Mouse (Mus musculus) heart, embryonic 14.5 days (tissue): ENCODE results near the gene Sult5a1. TPM values are rescaled to one million over a fixed set of nuclear protein-coding genes. Genes with fewer than 3 reads are reported as not detected.
A peak's percentile ranks its signal among the peaks of the same experiment; 100 is the strongest.
"Not testable (repeated sequence)": the region's sequence is repeated elsewhere in the genome, so short reads cannot be mapped to it uniquely, and the experiment has no call there.

ENCODE experiments used
- ATAC-seq: fragments of 200-750 bp; cut with Nextera tagmentation; 2 replicates; pipeline ENCODE4 v1.8.0; 2017; ENCODE audit warnings: low read depth, moderate TSS enrichment; ENCODE audit not compliant: insufficient number of reproducible peaks, insufficient read depth, low FRiP score
- H3K27ac ChIP-seq, 2 experiments: fragments of 200-500 bp in 1 of 2; fragments of 300-500 bp in 1 of 2; sonication (generic) in 1 of 2; replicated peaks in 1 of 2; 2 replicates each; pipeline ENCODE4 v1.5.1; 2012 to 2014; ENCODE audit warnings: low read depth in 2 of 2, low read length in 2 of 2, control low read depth in 1 of 2, mild to moderate bottlenecking in 1 of 2, mixed read lengths in 1 of 2; ENCODE audit not compliant: control insufficient read depth in 1 of 2, insufficient read depth in 1 of 2
- H3K27me3 ChIP-seq: fragments of 300-500 bp; sonication (generic); 2 replicates; pipeline ENCODE4 v1.6.1; 2014; ENCODE audit warnings: mild to moderate bottlenecking, low read length, control low read depth; ENCODE audit not compliant: control insufficient read depth, insufficient read depth
- H3K36me3 ChIP-seq: fragments of 300-500 bp; sonication (generic); 2 replicates; pipeline ENCODE4 v1.6.1; 2014; ENCODE audit warnings: mild to moderate bottlenecking, control low read depth, low read length, mixed read lengths; ENCODE audit not compliant: control insufficient read depth, insufficient read depth
- H3K4me1 ChIP-seq, 2 experiments: fragments of 200-500 bp in 1 of 2; fragments of 300-500 bp in 1 of 2; sonication (generic) in 1 of 2; 2 replicates each; pipeline ENCODE4 v1.6.1; 2012 to 2014; ENCODE audit warnings: low read length in 2 of 2, control low read depth in 1 of 2, mixed read lengths in 1 of 2; ENCODE audit not compliant: control insufficient read depth in 2 of 2, insufficient read depth in 2 of 2
- H3K4me2 ChIP-seq: fragments of 300-500 bp; sonication (generic); 2 replicates; pipeline ENCODE4 v1.6.1; 2014; ENCODE audit warnings: mild to moderate bottlenecking, low read length
- H3K4me3 ChIP-seq, 2 experiments: fragments of 200-500 bp in 1 of 2; fragments of 300-500 bp in 1 of 2; sonication (generic) in 1 of 2; 2 replicates each; pipeline ENCODE4 v1.5.1; 2012 to 2014; ENCODE audit warnings: low read length in 2 of 2, mild to moderate bottlenecking in 2 of 2, control low read depth in 1 of 2, low read depth in 1 of 2, moderate library complexity in 1 of 2; ENCODE audit not compliant: control insufficient read depth in 1 of 2, insufficient read depth in 1 of 2
- H3K9ac ChIP-seq: fragments of 300-500 bp; sonication (generic); 2 replicates; pipeline ENCODE4 v1.6.1; 2014; ENCODE audit warnings: mild to moderate bottlenecking, low read length
- H3K9me3 ChIP-seq: fragments of 300-500 bp; sonication (generic); 2 replicates; pipeline ENCODE4 v1.6.1; 2016; ENCODE audit warnings: low read length, control low read depth; ENCODE audit not compliant: control insufficient read depth
- WGBS: fragments of 180-500 bp; shearing (Covaris S2); extraction: QIAGEN DNeasy Blood & Tissue Kit; methylation state at CpG from one replicate; pipeline ENCODE4 v1.1.7; 2014; 5-methylcytosine and 5-hydroxymethylcytosine counted together
- polyA plus RNA-seq: library from polyadenylated mRNA; unstranded; fragments of >200 nt; fragmentation: Nextera tagmentation; extraction: Ambion mirVana; gene quantifications from 2 replicates; pipeline ENCODE4 v1.2.1, GENCODE M21; 2014

Gene Sult5a1
- polyA plus RNA-seq, 1 experiment from 2014 or later = 6.0 TPM

DNA sequence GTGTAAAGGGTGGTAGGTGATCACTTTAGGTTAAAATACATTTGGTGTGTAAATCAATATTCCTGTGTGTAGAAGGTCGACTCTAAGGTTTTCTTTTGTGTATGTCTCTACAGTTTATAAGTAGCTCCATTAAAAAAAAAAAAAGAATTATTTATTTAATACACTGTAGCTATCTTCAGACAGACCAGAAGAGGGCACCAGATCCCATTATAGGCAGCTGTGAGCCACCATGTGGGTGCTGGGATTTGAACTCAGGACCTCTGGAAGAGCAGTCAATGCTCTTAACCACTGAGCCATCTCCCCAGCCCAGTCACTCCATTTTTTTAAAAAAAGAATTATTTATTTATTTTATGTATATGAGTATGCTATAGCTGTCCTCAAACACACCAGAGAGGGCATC is 50.1 kb downstream of the Sult5a1 start:
- 66% methylated on average over 1 of the region's 1 CpGs for WGBS
- Histone ChIP-seq H3K36me3 (peaks cover 27% of the 10 kb centered on the region), H3K4me1 (peaks cover 5 to 9% of the 10 kb centered on the region in 2 experiments), H3K4me2 (no peak overlapping the region), H3K9me3 (no peaks in the 10 kb centered on the region), H3K27me3 (no peaks in the 10 kb centered on the region), H3K9ac (no peak overlapping the region), H3K4me3 (no peak overlapping the region), H3K27ac (no peak overlapping the region)
- ATAC-seq = no peak

DNA sequence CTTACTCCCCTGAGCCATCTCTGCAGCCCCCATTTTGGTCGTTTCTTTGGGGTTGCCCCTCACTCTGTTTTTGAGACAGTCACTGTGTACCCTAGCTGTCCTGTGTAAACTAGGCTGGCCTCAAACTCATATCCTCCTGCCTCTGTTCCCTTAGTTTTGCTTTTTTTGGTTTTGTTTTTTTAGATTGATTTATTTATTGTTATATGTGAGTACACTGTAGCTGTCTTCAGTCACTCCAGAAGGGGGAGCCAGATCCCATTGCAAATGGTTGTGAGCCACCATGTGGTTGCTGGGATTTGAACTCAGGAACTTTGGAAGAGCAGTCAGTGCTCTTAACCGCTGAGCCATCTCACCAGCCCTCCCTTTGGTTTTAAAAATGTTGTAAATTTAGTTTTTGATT is 51.6 kb downstream of the Sult5a1 start:
- Histone ChIP-seq H3K36me3 (peaks cover 27% of the 10 kb centered on the region), H3K9ac (no peak overlapping the region), H3K9me3 (no peaks in the 10 kb centered on the region), H3K4me1 (peaks cover 5 to 12% of the 10 kb centered on the region in 2 experiments), H3K4me2 (no peak overlapping the region), H3K27ac (no peak overlapping the region), H3K4me3 (no peak overlapping the region), H3K27me3 (no peaks in the 10 kb centered on the region)
- 52% methylated on average over 2 of the region's 2 CpGs for WGBS
- ATAC-seq = no peak

DNA sequence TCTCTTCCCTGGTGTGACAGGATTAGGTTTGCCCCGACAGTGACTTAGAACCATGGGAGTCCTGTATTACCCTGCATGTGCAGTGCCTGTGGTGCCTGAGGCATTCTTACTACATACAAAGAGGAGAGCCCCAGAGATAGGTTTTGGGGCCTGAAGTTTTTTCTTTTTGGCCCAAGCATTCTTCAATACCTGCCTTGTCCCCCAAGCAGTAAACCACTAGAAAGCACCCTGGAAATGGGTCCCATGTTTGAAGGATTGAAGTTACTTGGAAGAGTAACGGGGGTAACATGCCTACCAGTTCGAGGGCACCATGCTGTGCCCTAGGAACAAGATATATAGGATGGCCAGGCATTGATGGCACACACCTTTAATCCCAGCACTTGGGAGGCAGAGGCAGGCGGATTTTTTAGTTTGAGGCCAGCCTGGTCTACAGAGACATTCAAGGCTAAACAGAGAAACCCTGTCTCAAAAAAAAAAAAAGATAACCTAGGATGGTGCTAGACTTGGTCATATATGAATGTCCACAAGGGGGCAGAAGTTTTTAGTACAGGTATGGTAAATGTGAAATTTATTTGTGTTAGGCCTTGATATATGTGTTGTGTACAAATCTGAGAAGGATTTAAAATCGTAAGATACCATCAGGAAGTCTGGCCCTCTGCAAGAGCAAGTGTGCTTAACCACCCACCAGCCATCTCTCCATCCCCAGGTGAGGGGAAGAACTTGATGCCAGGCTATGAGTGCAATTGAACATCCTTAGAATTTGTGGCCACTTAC is 52.4 kb downstream of the Sult5a1 start:
- H3K4me1 ChIP-seq = peaks cover 5 to 13% of the 10 kb centered on the region in 2 experiments
- H3K4me2 ChIP-seq = no peak overlapping the region
- no peaks in the 10 kb centered on the region for H3K27me3 ChIP-seq
- 61% methylated on average over 5 of the region's 5 CpGs for WGBS
- peaks cover 27% of the 10 kb centered on the region for H3K36me3 ChIP-seq
- H3K4me3 ChIP-seq = no peak overlapping the region
- no peaks in the 10 kb centered on the region for H3K9me3 ChIP-seq
- H3K27ac ChIP-seq = no peak overlapping the region
- no peak overlapping the region for H3K9ac ChIP-seq
- no peak for ATAC-seq

- ATAC-seq = no peak
- no peaks in the 10 kb centered on the region for H3K9me3 ChIP-seq
- H3K27me3 ChIP-seq = no peaks in the 10 kb centered on the region
- H3K4me1 ChIP-seq = peaks cover 5 to 13% of the 10 kb centered on the region in 2 experiments
- H3K27ac ChIP-seq = no peak overlapping the region
- H3K9ac ChIP-seq = peak overlapping the region; percentile 98
- WGBS = 78% methylated on average over 6 of the region's 6 CpGs
- H3K4me2 ChIP-seq = peak overlapping the region; percentile 89
- peak overlapping the region; percentile 69 to 82; a peak in 3 of 4 replicates for H3K4me3 ChIP-seq
- H3K36me3 ChIP-seq = peaks cover 27% of the 10 kb centered on the region
These were observed 53.9 kb downstream of the Sult5a1 start for GRCm38 (mm10) chr8:123104046-123104767.

DNA sequence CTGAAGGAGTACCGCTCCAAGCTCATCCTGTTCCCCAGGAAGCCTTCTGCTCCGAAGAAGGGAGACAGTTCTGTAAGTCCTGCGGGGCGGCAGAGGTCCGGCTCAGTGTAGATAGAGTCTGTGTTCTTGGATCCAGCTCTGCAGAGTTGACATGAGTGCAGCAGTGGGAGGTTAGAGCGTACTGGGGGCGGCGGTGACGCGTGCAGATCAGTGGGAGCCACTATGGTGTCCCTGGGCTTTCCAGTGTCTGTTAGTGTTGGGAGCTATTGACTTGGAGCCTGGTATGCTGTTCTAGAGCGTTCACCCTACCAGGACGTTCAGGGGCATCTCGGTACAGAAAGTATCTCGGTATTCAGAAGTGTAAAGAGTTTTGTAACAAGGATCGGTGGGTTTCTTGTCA is 54.8 kb downstream of the Sult5a1 start:
- Histone ChIP-seq H3K4me1 (peaks cover 5 to 13% of the 10 kb centered on the region in 2 experiments), H3K4me2 (peak overlapping the region; percentile 89), H3K36me3 (peaks cover 31% of the 10 kb centered on the region), H3K9me3 (no peaks in the 10 kb centered on the region), H3K27me3 (no peaks in the 10 kb centered on the region), H3K9ac (peak overlapping the region; percentile 98), H3K4me3 (peak overlapping the region; percentile 69 to 82), H3K27ac (peak overlapping the region; percentile 11 to 85; a peak in 3 of 4 replicates)
- no peak for ATAC-seq
- WGBS = 10% methylated on average over 15 of the region's 15 CpGs

- peak overlapping the region; percentile 89 for H3K4me2 ChIP-seq
- under 1% methylated on average over 26 of the region's 26 CpGs for WGBS
- not testable (repeated sequence) for H3K27me3 ChIP-seq, H3K9me3 ChIP-seq
- 0 out of 2 replicates have a peak, but pooled peaks have one; percentile 10 for ATAC-seq
- H3K27ac ChIP-seq = peak overlapping the region; percentile 82 to 85
- peak overlapping the region; percentile 69 to 82 for H3K4me3 ChIP-seq
- H3K4me1 ChIP-seq = peaks cover 5 to 13% of the 10 kb centered on the region in 2 experiments
- peak overlapping the region; percentile 98 for H3K9ac ChIP-seq
- peaks cover 35% of the 10 kb centered on the region for H3K36me3 ChIP-seq
These were observed 55.3 kb downstream of the Sult5a1 start for GRCm38 (mm10) chr8:123102855-123103254.

- H3K9ac ChIP-seq = peak within 1 kb of the TSS; percentile 98
- WGBS = under 1% methylated on average over 56 of the region's 56 CpGs
- H3K9me3 ChIP-seq = no peaks in the 10 kb centered on the region
- H3K4me2 ChIP-seq = peak within 1 kb of the TSS; percentile 91
- H3K36me3 ChIP-seq = peaks cover 44% of the 10 kb centered on the region
- ATAC-seq = peak; percentile 88
- peak within 1 kb of the TSS; percentile 82 to 85 for H3K27ac ChIP-seq
- H3K27me3 ChIP-seq = no peaks in the 10 kb centered on the region
- peaks cover 5 to 13% of the 10 kb centered on the region in 2 experiments for H3K4me1 ChIP-seq
- H3K4me3 ChIP-seq = peak within 1 kb of the TSS; percentile 69 to 82
These were observed 56.1 kb downstream of the Sult5a1 start, which contains the start of gene Rpl13 for GRCm38 (mm10) chr8:123101735-123102685. Rpl13 (plus strand) TSS chr8:123102350.
